Mouse (Mus musculus) A20 (cell line): Measurements from ENCODE around the gene Cfd.

Source experiments
- DNase-seq: peaks from one replicate; pipeline ENCODE4 v3.0.0-alpha.2; 2011; ENCODE audit warnings: low read depth, low spot score

Cfd gene

GRCm38 (mm10) chr10:79886054-79886453 is 4.6 kb upstream of the Cfd start, which contains the start of gene Elane:
Elane (plus strand) TSS chr10:79886247.
- DNase-seq: no peak

GRCm38 (mm10) chr10:79886611-79887010 is 4.0 kb upstream of the Cfd start:
- no peak for DNase-seq

- no peak for DNase-seq
Observed at GRCm38 (mm10) chr10:79889386-79889785, 1.3 kb upstream of the Cfd start.

GRCm38 (mm10) chr10:79892451-79893118 is 1.9 kb downstream of the Cfd start:
- DNase-seq: peak; percentile 86

- no peak for DNase-seq
Observed at GRCm38 (mm10) chr10:79896306-79896705, 5.7 kb downstream of the Cfd start.

GRCm38 (mm10) chr10:79896814-79897213 is 6.2 kb downstream of the Cfd start:
- no peak for DNase-seq

- DNase-seq: no peak
Observed at GRCm38 (mm10) chr10:79897316-79898245, 6.9 kb downstream of the Cfd start.

GRCm38 (mm10) chr10:79900951-79901410 is 10.3 kb downstream of the Cfd start:
- no peak for DNase-seq

GRCm38 (mm10) chr10:79906712-79907111 is 16.1 kb downstream of the Cfd start:
- DNase-seq: no peak

- no peak for DNase-seq
Observed at GRCm38 (mm10) chr10:79907415-79907814, 16.8 kb downstream of the Cfd start.

GRCm38 (mm10) chr10:79908167-79909091 is 17.8 kb downstream of the Cfd start, which contains the start of gene Med16:
Med16 (minus strand) TSS chr10:79908923.
- DNase-seq: peak; percentile 99

- no peak for DNase-seq
Observed at GRCm38 (mm10) chr10:79909092-79909922, 18.7 kb downstream of the Cfd start.

GRCm38 (mm10) chr10:79910556-79910955 is 19.9 kb downstream of the Cfd start, which contains the start of gene Gm26602:
Gm26602 (plus strand) TSS chr10:79910856.
- no peak for DNase-seq

GRCm38 (mm10) chr10:79912412-79912811 is 21.8 kb downstream of the Cfd start:
- no peak for DNase-seq

- no peak for DNase-seq
Observed at GRCm38 (mm10) chr10:79914131-79914947, 23.7 kb downstream of the Cfd start.

GRCm38 (mm10) chr10:79914948-79915596 is 24.4 kb downstream of the Cfd start:
- no peak for DNase-seq

- DNase-seq: peak; percentile 33
Observed at GRCm38 (mm10) chr10:79916081-79916480, 25.4 kb downstream of the Cfd start.

- DNase-seq: peak; percentile 85
Observed at GRCm38 (mm10) chr10:79916808-79917531, 26.3 kb downstream of the Cfd start, which contains the start of gene Kiss1r. Kiss1r (plus strand) TSS chr10:79916971.
